Mouse (Mus musculus) kidney, embryonic 16.5 days (tissue): ENCODE measurements around the gene Fgfr2. TPM values are rescaled to one million over a fixed set of nuclear protein-coding genes. Genes with fewer than 3 reads are reported as not detected.

Experiments
- ATAC-seq: fragments of 200-750 bp; cut with Nextera tagmentation; 2 replicates; pipeline ENCODE4 v1.8.0; 2017; ENCODE audit warnings: moderate TSS enrichment; ENCODE audit not compliant: low FRiP score, low TSS enrichment
- H3K27ac ChIP-seq: fragments of 300-500 bp; sonication (generic); 2 replicates; pipeline ENCODE4 v1.5.1; 2014; ENCODE audit warnings: low read length
- H3K27me3 ChIP-seq: fragments of 300-500 bp; sonication (generic); 2 replicates; pipeline ENCODE4 v1.6.1; 2014; ENCODE audit warnings: low read length, control low read depth, mixed read lengths; ENCODE audit not compliant: insufficient read depth
- H3K36me3 ChIP-seq: fragments of 300-500 bp; sonication (generic); 2 replicates; pipeline ENCODE4 v1.6.1; 2014; ENCODE audit warnings: low read length, control low read depth, mixed read lengths; ENCODE audit not compliant: insufficient read depth
- H3K4me1 ChIP-seq: fragments of 300-500 bp; sonication (generic); 2 replicates; pipeline ENCODE4 v1.6.1; 2014; ENCODE audit warnings: low read length, control low read depth, mixed read lengths; ENCODE audit not compliant: insufficient read depth
- H3K4me2 ChIP-seq: fragments of 300-500 bp; sonication (generic); replicated peaks from 2 replicates; pipeline ENCODE4 v1.6.1; 2014; ENCODE audit warnings: low read depth, low read length
- H3K4me3 ChIP-seq: fragments of 300-500 bp; sonication (generic); 2 replicates; pipeline ENCODE4 v1.5.1; 2014; ENCODE audit warnings: mild to moderate bottlenecking, low read length
- H3K9ac ChIP-seq: fragments of 300-500 bp; sonication (generic); replicated peaks from 2 replicates; pipeline ENCODE4 v1.6.1; 2014; ENCODE audit warnings: low read length
- H3K9me3 ChIP-seq: fragments of 300-500 bp; sonication (generic); 2 replicates; pipeline ENCODE4 v1.6.1; 2016; ENCODE audit warnings: low read length, control low read depth
- WGBS: fragments of 180-500 bp; shearing (Covaris S2); extraction: QIAGEN DNeasy Blood & Tissue Kit; methylation state at CpG from one replicate; pipeline ENCODE4 v1.1.7; 2014; 5-methylcytosine and 5-hydroxymethylcytosine counted together
- polyA plus RNA-seq: library from polyadenylated mRNA; unstranded; fragments of >200 nt; fragmentation: Nextera tagmentation; extraction: Ambion mirVana; gene quantifications from 2 replicates; pipeline ENCODE4 v1.2.1, GENCODE M21; 2015

Fgfr2 gene
- polyA plus RNA-seq, 1 experiment from 2014 or later = 118 TPM

- H3K36me3 ChIP-seq = no peaks in the 10 kb centered on the region
- no peak overlapping the region for H3K9ac ChIP-seq
- H3K4me1 ChIP-seq = no peaks in the 10 kb centered on the region
- H3K27ac ChIP-seq = no peak overlapping the region
- no peak for ATAC-seq
- H3K27me3 ChIP-seq = no peaks in the 10 kb centered on the region
- WGBS = 72% methylated on average over 3 of the region's 3 CpGs
- H3K4me3 ChIP-seq = no peak overlapping the region
- H3K4me2 ChIP-seq = no peak overlapping the region
- H3K9me3 ChIP-seq = no peaks in the 10 kb centered on the region
Observed at GRCm38 (mm10) chr7:132927201-132927600, 195.9 kb downstream of the Fgfr2 start.

- H3K27me3 ChIP-seq = no peaks in the 10 kb centered on the region
- no peak overlapping the region for H3K27ac ChIP-seq
- no peak overlapping the region for H3K9ac ChIP-seq
- no peaks in the 10 kb centered on the region for H3K4me1 ChIP-seq
- 79% methylated on average over 2 of the region's 2 CpGs for WGBS
- no peaks in the 10 kb centered on the region for H3K9me3 ChIP-seq
- no peaks in the 10 kb centered on the region for H3K36me3 ChIP-seq
- ATAC-seq = no peak
- no peak overlapping the region for H3K4me2 ChIP-seq
- no peak overlapping the region for H3K4me3 ChIP-seq
Observed at GRCm38 (mm10) chr7:132925227-132925626, 197.9 kb downstream of the Fgfr2 start.

- Histone ChIP-seq H3K9me3 (peaks cover 6% of the 10 kb centered on the region), H3K4me1 (no peaks in the 10 kb centered on the region), H3K4me2 (no peak overlapping the region), H3K36me3 (no peaks in the 10 kb centered on the region), H3K27ac (no peak overlapping the region), H3K27me3 (no peaks in the 10 kb centered on the region), H3K4me3 (no peak overlapping the region), H3K9ac (no peak overlapping the region)
- WGBS = 55% methylated on average over 3 of the region's 3 CpGs
- ATAC-seq = no peak
Observed at GRCm38 (mm10) chr7:132921971-132922370, 201.2 kb downstream of the Fgfr2 start.

GRCm38 (mm10) chr7:132903796-132904195 is 219.4 kb downstream of the Fgfr2 start:
- Histone ChIP-seq H3K4me3 (no peak overlapping the region), H3K4me1 (no peaks in the 10 kb centered on the region), H3K27me3 (no peaks in the 10 kb centered on the region), H3K4me2 (no peak overlapping the region), H3K9me3 (peaks cover 7% of the 10 kb centered on the region; the same call in 1 of the 2 replicates), H3K36me3 (no peaks in the 10 kb centered on the region), H3K27ac (no peak overlapping the region), H3K9ac (no peak overlapping the region)
- no peak for ATAC-seq
- 84% methylated on average over 3 of the region's 3 CpGs for WGBS

- no peaks in the 10 kb centered on the region for H3K36me3 ChIP-seq
- no peak overlapping the region for H3K9ac ChIP-seq
- no peak overlapping the region for H3K4me2 ChIP-seq
- no peak for ATAC-seq
- 55% methylated on average over 2 of the region's 2 CpGs for WGBS
- H3K4me3 ChIP-seq = no peak overlapping the region
- H3K27me3 ChIP-seq = no peaks in the 10 kb centered on the region
- no peaks in the 10 kb centered on the region for H3K9me3 ChIP-seq
- no peak overlapping the region for H3K27ac ChIP-seq
- no peaks in the 10 kb centered on the region for H3K4me1 ChIP-seq
Observed at GRCm38 (mm10) chr7:132900826-132901531, 222.2 kb downstream of the Fgfr2 start.

- no peak overlapping the region for H3K4me3 ChIP-seq
- H3K27me3 ChIP-seq = no peaks in the 10 kb centered on the region
- H3K4me1 ChIP-seq = no peaks in the 10 kb centered on the region
- ATAC-seq = no peak
- H3K9ac ChIP-seq = no peak overlapping the region
- H3K4me2 ChIP-seq = no peak overlapping the region
- WGBS = 92% methylated on average over 2 of the region's 2 CpGs
- H3K27ac ChIP-seq = no peak overlapping the region
- no peaks in the 10 kb centered on the region for H3K9me3 ChIP-seq
- no peaks in the 10 kb centered on the region for H3K36me3 ChIP-seq
Observed at GRCm38 (mm10) chr7:132898234-132898633, 224.9 kb downstream of the Fgfr2 start.

GRCm38 (mm10) chr7:132897258-132897657 is 225.9 kb downstream of the Fgfr2 start:
- H3K27ac ChIP-seq = no peak overlapping the region
- H3K9ac ChIP-seq = no peak overlapping the region
- no peaks in the 10 kb centered on the region for H3K4me1 ChIP-seq
- 84% methylated on average over 10 of the region's 10 CpGs for WGBS
- H3K4me2 ChIP-seq = no peak overlapping the region
- no peaks in the 10 kb centered on the region for H3K27me3 ChIP-seq
- H3K36me3 ChIP-seq = no peaks in the 10 kb centered on the region
- H3K9me3 ChIP-seq = no peaks in the 10 kb centered on the region
- ATAC-seq = no peak
- H3K4me3 ChIP-seq = no peak overlapping the region

- no peak overlapping the region for H3K4me2 ChIP-seq
- 88% methylated on average over 9 of the region's 9 CpGs for WGBS
- ATAC-seq = no peak
- H3K9me3 ChIP-seq = no peaks in the 10 kb centered on the region
- H3K27ac ChIP-seq = no peak overlapping the region
- no peak overlapping the region for H3K9ac ChIP-seq
- no peaks in the 10 kb centered on the region for H3K27me3 ChIP-seq
- no peaks in the 10 kb centered on the region for H3K36me3 ChIP-seq
- H3K4me1 ChIP-seq = no peaks in the 10 kb centered on the region
- H3K4me3 ChIP-seq = no peak overlapping the region
Observed at GRCm38 (mm10) chr7:132896206-132896815, 226.8 kb downstream of the Fgfr2 start.

GRCm38 (mm10) chr7:132894841-132895555 is 228.2 kb downstream of the Fgfr2 start:
- 56% methylated on average over 7 of the region's 7 CpGs for WGBS
- no peak overlapping the region for H3K27ac ChIP-seq
- H3K9ac ChIP-seq = no peak overlapping the region
- H3K27me3 ChIP-seq = no peaks in the 10 kb centered on the region
- H3K4me1 ChIP-seq = no peaks in the 10 kb centered on the region
- no peaks in the 10 kb centered on the region for H3K36me3 ChIP-seq
- no peak overlapping the region for H3K4me3 ChIP-seq
- no peak for ATAC-seq
- no peaks in the 10 kb centered on the region for H3K9me3 ChIP-seq
- no peak overlapping the region for H3K4me2 ChIP-seq

- 92% methylated on average over 1 of the region's 1 CpGs for WGBS
- Histone ChIP-seq H3K27ac (no peak overlapping the region), H3K4me1 (no peaks in the 10 kb centered on the region), H3K9ac (no peak overlapping the region), H3K27me3 (no peaks in the 10 kb centered on the region), H3K36me3 (no peaks in the 10 kb centered on the region), H3K4me2 (no peak overlapping the region), H3K4me3 (no peak overlapping the region), H3K9me3 (no peaks in the 10 kb centered on the region)
- no peak for ATAC-seq
Observed at GRCm38 (mm10) chr7:132893336-132893735, 229.8 kb downstream of the Fgfr2 start.
